9 mouse cellular contexts compared by ENCODE assay signal in genomic region chr15:78772856-78773255, GRCm38 (mm10). TPM values are rescaled to one million over a fixed set of nuclear protein-coding genes. Genes with fewer than 3 reads are reported as not detected.
DNase-seq lines count a peak whose midpoint lies in the region; ATAC-seq and TF ChIP-seq lines count a peak whose summit lies in the region.
"Had no signal": no experiment of that assay in that cellular context is flagged by ENCODE, and none has a peak within 500 bp of the region (broad histone marks: within the 10 kb centered on the region; RNA-seq: fewer than 3 reads in every experiment).

No protein-coding gene starts in this region.

- H3K4me1 ChIP-seq in spleen, adult 2 months (ENCODE audit: control insufficient read depth, insufficient read depth, insufficient read length): peaks cover 6% of the 10 kb centered on the region; the same call in 1 of the 2 replicates
- H3K4me1 ChIP-seq in liver, embryonic 11.5 days (replicated peaks; ENCODE audit: control insufficient read depth, insufficient read depth, low read length): peaks cover 18% of the 10 kb centered on the region
- peaks cover 6% of the 10 kb centered on the region; the same call in 1 of the 2 replicates for H3K4me1 ChIP-seq in stomach, embryonic 16.5 days (ENCODE audit: control insufficient read depth, insufficient read depth, low read length)

- intact Hi-C loops in gastrocnemius, adult 2 months (cut with DNase I): no loop called here
- intact Hi-C loops in gastrocnemius, postnatal 14 days (cut with DNase I; ENCODE audit: low total_unique reads): no loop called here

- H3K9me3 ChIP-seq in liver, embryonic 11.5 days (ENCODE audit: control insufficient read depth, low read length): peaks cover 2% of the 10 kb centered on the region; the same call in 1 of the 2 replicates
- H3K9me3 ChIP-seq in stomach, embryonic 16.5 days (replicated peaks; ENCODE audit: control insufficient read depth, low read length): peaks cover 6% of the 10 kb centered on the region; the same call in 1 of the 2 replicates

- DNase-seq in gastrocnemius, adult 2 months: no peak
- no peak for DNase-seq in gastrocnemius, adult 8-10 months (ENCODE audit: low spot score in 2 of 2)
- peak in 1 of 2 experiments; percentile 15 for DNase-seq in spleen, adult 2 months (ENCODE audit: low read depth in 1 of 2, low spot score in 2 of 2)
- no peak for DNase-seq in spleen, postnatal 4 days (ENCODE audit: low spot score in 2 of 2)
- DNase-seq in liver, embryonic 11.5 days (ENCODE audit: low spot score): no peak
- no peak for DNase-seq in ovary, adult 18-20 months (ENCODE audit: low spot score)
- DNase-seq in gastrocnemius, postnatal 14 days: no peak

- H3K4me2 ChIP-seq in liver, embryonic 11.5 days: peak overlapping the region; percentile 89
- H3K4me2 ChIP-seq in stomach, embryonic 16.5 days (ENCODE audit: low read depth, low read length): peak overlapping the region; percentile 46

- ATAC-seq in liver, embryonic 11.5 days (replicated peaks; ENCODE audit: low FRiP score): peak; percentile 26; the same call in 1 of the 2 replicates
- ATAC-seq in stomach, embryonic 16.5 days (ENCODE audit: insufficient read depth, low FRiP score): no peak

- H3K36me3 ChIP-seq in spleen, adult 2 months (ENCODE audit: control insufficient read depth, insufficient read depth, low read length): peaks cover 7% of the 10 kb centered on the region
- H3K36me3 ChIP-seq in liver, embryonic 11.5 days (ENCODE audit: control insufficient read depth, insufficient read depth, low read length): peaks cover 2% of the 10 kb centered on the region
- peaks cover 4% of the 10 kb centered on the region; the same call in 1 of the 2 replicates for H3K36me3 ChIP-seq in stomach, embryonic 16.5 days (ENCODE audit: control insufficient read depth, insufficient read depth, low read length)

- H3K9ac ChIP-seq in liver, embryonic 11.5 days (ENCODE audit: low read depth, low read length): peak overlapping the region; percentile 66
- H3K9ac ChIP-seq in stomach, embryonic 16.5 days (ENCODE audit: low read length): peak overlapping the region; percentile 44

- WGBS in spleen, adult 2 months: 6% methylated on average over 14 of the region's 14 CpGs
- WGBS in liver, embryonic 11.5 days: 18% methylated on average over 14 of the region's 14 CpGs
- 36% methylated on average over 14 of the region's 14 CpGs for WGBS in stomach, embryonic 16.5 days

- peak overlapping the region; percentile 87 for H3K27ac ChIP-seq in gastrocnemius, adult 2 months
- H3K27ac ChIP-seq in spleen, adult 2 months (ENCODE audit: insufficient read depth, low read length): peak overlapping the region; percentile 90
- peak overlapping the region; percentile 52 for H3K27ac ChIP-seq in liver, embryonic 11.5 days (ENCODE audit: low read depth, low read length)
- H3K27ac ChIP-seq in stomach, embryonic 16.5 days (ENCODE audit: low read length): peak overlapping the region; percentile 79

- TF ChIP-seq CTCF in gastrocnemius, adult 2 months (IDR thresholded peaks at IDR 0.05): no peak
- no peak for TF ChIP-seq CTCF in spleen, adult 2 months (IDR thresholded peaks at IDR 0.05; ENCODE audit: extremely low read depth, insufficient read depth, insufficient read length, insufficient replicate concordance)

- TF ChIP-seq POLR2A in spleen, adult 2 months (IDR thresholded peaks at IDR 0.05; ENCODE audit: low read depth, low read length): no peak

- H3K27me3 ChIP-seq in spleen, adult 2 months (ENCODE audit: control insufficient read depth, insufficient read depth, low read length): no peaks in the 10 kb centered on the region
- no peaks in the 10 kb centered on the region for H3K27me3 ChIP-seq in liver, embryonic 11.5 days (replicated peaks; ENCODE audit: control insufficient read depth, insufficient read depth, low read length)
- H3K27me3 ChIP-seq in stomach, embryonic 16.5 days (ENCODE audit: control insufficient read depth, insufficient read depth, low read length): no peaks in the 10 kb centered on the region

- H3K4me3 ChIP-seq in gastrocnemius, adult 2 months: peak overlapping the region; percentile 73
- H3K4me3 ChIP-seq in spleen, adult 2 months (ENCODE audit: extremely low read depth, insufficient read depth, insufficient read length): peak overlapping the region; percentile 65
- H3K4me3 ChIP-seq in liver, embryonic 11.5 days (ENCODE audit: low read depth, low read length): peak overlapping the region; percentile 51
- peak overlapping the region; percentile 31 for H3K4me3 ChIP-seq in stomach, embryonic 16.5 days (replicated peaks; ENCODE audit: low read length)

RNA-seq across cellular contexts. Expression of gene Mfng, which starts 0.4 kb away (rescaled TPM):
- total RNA-seq in gastrocnemius, adult 2 months (2021): 1 to 10 TPM; 2.6 to 3.1 TPM
- 1 to 10 TPM; 2.3 to 3.6 (median 2.7) TPM for total RNA-seq in gastrocnemius, adult 8-10 months (2022)
- 66.0 and 78.6 TPM in 2 replicates for polyA plus RNA-seq in spleen, adult 2 months (2012; rRNA removed)
- polyA plus RNA-seq in liver, embryonic 11.5 days (2014; fragmentation: Nextera tagmentation; extraction: Ambion mirVana): 12.4 and 19.2 TPM in 2 replicates
- 18.5 and 18.7 TPM in 2 replicates for polyA plus RNA-seq in stomach, embryonic 16.5 days (2015; fragmentation: Nextera tagmentation; extraction: Ambion mirVana)
- 1 to 10 TPM; 5.6 to 7.1 TPM for total RNA-seq in gastrocnemius, postnatal 14 days (2021)

RNA-seq across cellular contexts. Expression of gene Card10, which starts 30.0 kb away (rescaled TPM):
- 1 to 10 TPM; 6.1 to 6.8 TPM for total RNA-seq in gastrocnemius, adult 2 months (2021)
- total RNA-seq in gastrocnemius, adult 8-10 months (2022): 1 to 10 TPM; 3.4 to 6.0 (median 4.4) TPM
- 6.4 and 7.4 TPM in 2 replicates for polyA plus RNA-seq in spleen, adult 2 months (2012; rRNA removed)
- 2.3 and 2.7 TPM in 2 replicates for polyA plus RNA-seq in liver, embryonic 11.5 days (2014; fragmentation: Nextera tagmentation; extraction: Ambion mirVana)
- 4.0 and 4.4 TPM in 2 replicates for polyA plus RNA-seq in stomach, embryonic 16.5 days (2015; fragmentation: Nextera tagmentation; extraction: Ambion mirVana)
- 1 to 10 TPM; 9.6 to 9.7 TPM for total RNA-seq in gastrocnemius, postnatal 14 days (2021)
- total RNA-seq: hematopoietic stem cell, adult 5-6 weeks had no signal

RNA-seq across cellular contexts. Expression of gene Elfn2, which starts 54.3 kb away (rescaled TPM):
- total RNA-seq in gastrocnemius, adult 2 months (2021): under 1 TPM in 1 of 2 experiments, not detected in 1; 0.03 TPM
- total RNA-seq in gastrocnemius, adult 8-10 months (2022): under 1 TPM in 3 of 4 experiments, not detected in 1; 0.05 to 0.11 (median 0.07) TPM
- polyA plus RNA-seq in spleen, adult 2 months (2012; rRNA removed): 0.20 and 0.29 TPM in 2 replicates
- not detected in 2 replicates for polyA plus RNA-seq in liver, embryonic 11.5 days (2014; fragmentation: Nextera tagmentation; extraction: Ambion mirVana)
- polyA plus RNA-seq in stomach, embryonic 16.5 days (2015; fragmentation: Nextera tagmentation; extraction: Ambion mirVana): 0.07 and 0.17 TPM in 2 replicates
- total RNA-seq in gastrocnemius, postnatal 14 days (2021): under 1 TPM; 0.07 to 0.62 TPM
